Mouse (Mus musculus) kidney, embryonic 14.5 days (tissue): ENCODE data around the gene Arhgap28. TPM values are rescaled to one million over a fixed set of nuclear protein-coding genes. Genes with fewer than 3 reads are reported as not detected.

ENCODE experiments used
- ATAC-seq: fragments of 200-750 bp; cut with Nextera tagmentation; 2 replicates; pipeline ENCODE4 v1.8.0; 2017; ENCODE audit warnings: moderate number of reproducible peaks, mild to moderate bottlenecking, moderate TSS enrichment, moderate library complexity; ENCODE audit not compliant: low FRiP score, low TSS enrichment
- H3K27ac ChIP-seq: fragments of 300-500 bp; sonication (generic); 2 replicates; pipeline ENCODE4 v1.5.1; 2014; ENCODE audit warnings: low read depth, mild to moderate bottlenecking, low read length, moderate library complexity, mixed read lengths
- H3K27me3 ChIP-seq: fragments of 300-500 bp; sonication (generic); 2 replicates; pipeline ENCODE4 v1.6.1; 2014; ENCODE audit warnings: mild to moderate bottlenecking, low read length; ENCODE audit not compliant: control insufficient read depth, insufficient read depth
- H3K36me3 ChIP-seq: fragments of 300-500 bp; sonication (generic); 2 replicates; pipeline ENCODE4 v1.6.1; 2014; ENCODE audit warnings: low read length, mixed read lengths; ENCODE audit not compliant: control insufficient read depth, insufficient read depth
- H3K4me1 ChIP-seq: fragments of 300-500 bp; sonication (generic); 2 replicates; pipeline ENCODE4 v1.6.1; 2014; ENCODE audit warnings: low read length, mixed read lengths; ENCODE audit not compliant: control insufficient read depth, insufficient read depth
- H3K4me2 ChIP-seq: fragments of 300-500 bp; sonication (generic); replicated peaks from 2 replicates; pipeline ENCODE4 v1.6.1; 2014; ENCODE audit warnings: low read depth, mild to moderate bottlenecking, low read length
- H3K4me3 ChIP-seq: fragments of 300-500 bp; sonication (generic); 2 replicates; pipeline ENCODE4 v1.5.1; 2014; ENCODE audit warnings: mild to moderate bottlenecking, low read length
- H3K9ac ChIP-seq: fragments of 300-500 bp; sonication (generic); 2 replicates; pipeline ENCODE4 v1.6.1; 2014; ENCODE audit warnings: low read depth, mild to moderate bottlenecking, low read length, moderate library complexity
- H3K9me3 ChIP-seq: fragments of 300-500 bp; sonication (generic); 2 replicates; pipeline ENCODE4 v1.6.1; 2016; ENCODE audit warnings: low read length; ENCODE audit not compliant: control insufficient read depth
- WGBS: fragments of 180-500 bp; shearing (Covaris S2); extraction: QIAGEN DNeasy Blood & Tissue Kit; methylation state at CpG from one replicate; pipeline ENCODE4 v1.1.7; 2014; 5-methylcytosine and 5-hydroxymethylcytosine counted together
- polyA plus RNA-seq: library from polyadenylated mRNA; unstranded; fragments of >200 nt; fragmentation: Nextera tagmentation; extraction: Ambion mirVana; gene quantifications from 2 replicates; pipeline ENCODE4 v1.2.1, GENCODE M21; 2014

Arhgap28 gene
- polyA plus RNA-seq, 1 experiment from 2014 or later = 28.2 TPM

- Histone ChIP-seq H3K27me3 (no peaks in the 10 kb centered on the region), H3K4me3 (no peak overlapping the region), H3K4me1 (peaks cover 3% of the 10 kb centered on the region), H3K9ac (no peak overlapping the region), H3K9me3 (no peaks in the 10 kb centered on the region), H3K36me3 (no peaks in the 10 kb centered on the region), H3K4me2 (no peak overlapping the region), H3K27ac (no peak overlapping the region)
- ATAC-seq = no peak
- WGBS = 57% methylated on average over 3 of the region's 3 CpGs
These were observed 13.2 kb upstream of the Arhgap28 start for GRCm38 (mm10) chr17:68017095-68017494.

- H3K36me3 ChIP-seq = no peaks in the 10 kb centered on the region
- H3K27ac ChIP-seq = no peak overlapping the region
- no peak overlapping the region for H3K9ac ChIP-seq
- H3K4me1 ChIP-seq = no peaks in the 10 kb centered on the region
- no peaks in the 10 kb centered on the region for H3K27me3 ChIP-seq
- H3K4me3 ChIP-seq = no peak overlapping the region
- 77% methylated on average over 5 of the region's 5 CpGs for WGBS
- no peak for ATAC-seq
- no peaks in the 10 kb centered on the region for H3K9me3 ChIP-seq
- no peak overlapping the region for H3K4me2 ChIP-seq
These were observed 7.7 kb upstream of the Arhgap28 start for GRCm38 (mm10) chr17:68011606-68012005.

GRCm38 (mm10) chr17:68010041-68010440 lies 6.1 kb upstream of the Arhgap28 start:
- no peaks in the 10 kb centered on the region for H3K9me3 ChIP-seq
- H3K9ac ChIP-seq = no peak overlapping the region
- no peaks in the 10 kb centered on the region for H3K27me3 ChIP-seq
- WGBS = 94% methylated on average over 5 of the region's 5 CpGs
- no peak overlapping the region for H3K4me3 ChIP-seq
- no peaks in the 10 kb centered on the region for H3K36me3 ChIP-seq
- ATAC-seq = no peak
- no peak overlapping the region for H3K4me2 ChIP-seq
- H3K4me1 ChIP-seq = no peaks in the 10 kb centered on the region
- no peak overlapping the region for H3K27ac ChIP-seq

- peak; percentile 64 for ATAC-seq
- peak overlapping the region; percentile 63 for H3K4me2 ChIP-seq
- H3K27ac ChIP-seq = peak overlapping the region; percentile 84
- WGBS = 4% methylated on average over 10 of the region's 10 CpGs
- peak overlapping the region; percentile 79 for H3K4me3 ChIP-seq
- H3K36me3 ChIP-seq = no peaks in the 10 kb centered on the region
- H3K4me1 ChIP-seq = peaks cover 19% of the 10 kb centered on the region
- H3K9ac ChIP-seq = peak overlapping the region; percentile 18
- no peaks in the 10 kb centered on the region for H3K9me3 ChIP-seq
- no peaks in the 10 kb centered on the region for H3K27me3 ChIP-seq
These were observed 836 bp upstream of the Arhgap28 start for GRCm38 (mm10) chr17:68004581-68005330.

GRCm38 (mm10) chr17:68002608-68003595 lies 1.0 kb downstream of the Arhgap28 start:
- H3K36me3 ChIP-seq = no peaks in the 10 kb centered on the region
- WGBS = 21% methylated on average over 17 of the region's 17 CpGs
- H3K4me2 ChIP-seq = peak overlapping the region; percentile 63
- H3K27me3 ChIP-seq = no peaks in the 10 kb centered on the region
- peaks cover 27% of the 10 kb centered on the region for H3K4me1 ChIP-seq
- ATAC-seq = no peak
- H3K27ac ChIP-seq = no peak overlapping the region
- peak overlapping the region; percentile 79 for H3K4me3 ChIP-seq
- H3K9me3 ChIP-seq = no peaks in the 10 kb centered on the region
- peak overlapping the region; percentile 76 for H3K9ac ChIP-seq

- Histone ChIP-seq H3K27me3 (no peaks in the 10 kb centered on the region), H3K4me3 (no peak overlapping the region), H3K4me2 (no peak overlapping the region), H3K36me3 (no peaks in the 10 kb centered on the region), H3K27ac (no peak overlapping the region), H3K9me3 (no peaks in the 10 kb centered on the region), H3K4me1 (peaks cover 48% of the 10 kb centered on the region), H3K9ac (no peak overlapping the region)
- no peak for ATAC-seq
- WGBS = 24% methylated on average over 8 of the region's 8 CpGs
These were observed 4.1 kb downstream of the Arhgap28 start for GRCm38 (mm10) chr17:67999801-68000200.

GRCm38 (mm10) chr17:67996769-67997155 lies 7.2 kb downstream of the Arhgap28 start:
- Histone ChIP-seq H3K36me3 (no peaks in the 10 kb centered on the region), H3K27me3 (no peaks in the 10 kb centered on the region), H3K4me3 (no peak overlapping the region), H3K4me2 (no peak overlapping the region), H3K27ac (no peak overlapping the region), H3K4me1 (peaks cover 38% of the 10 kb centered on the region), H3K9me3 (no peaks in the 10 kb centered on the region), H3K9ac (no peak overlapping the region)
- no peak for ATAC-seq
- WGBS = 76% methylated on average over 7 of the region's 7 CpGs

GRCm38 (mm10) chr17:67996097-67996768 lies 7.7 kb downstream of the Arhgap28 start:
- peak; percentile 80 for ATAC-seq
- H3K4me2 ChIP-seq = peak overlapping the region; percentile 32; the same call in 1 of the 2 replicates
- no peak overlapping the region for H3K4me3 ChIP-seq
- H3K27me3 ChIP-seq = no peaks in the 10 kb centered on the region
- peak overlapping the region; percentile 71; the same call in 1 of the 2 replicates for H3K27ac ChIP-seq
- no peaks in the 10 kb centered on the region for H3K36me3 ChIP-seq
- 10% methylated on average over 14 of the region's 14 CpGs for WGBS
- H3K9me3 ChIP-seq = no peaks in the 10 kb centered on the region
- peaks cover 34% of the 10 kb centered on the region for H3K4me1 ChIP-seq
- no peak overlapping the region for H3K9ac ChIP-seq
